Mouse (Mus musculus) testis, postnatal 10 days (tissue): ENCODE measurements around the gene Atg5.

Source experiments
- DNase-seq: peaks from one replicate; pipeline ENCODE4 v3.0.0; 2021; ENCODE audit warnings: low spot score

Gene Atg5

GRCm38 (mm10) chr10:44391509-44392290 is 123.5 kb downstream of the Atg5 start:
- DNase-seq: no peak

GRCm38 (mm10) chr10:44392855-44393254 is 124.7 kb downstream of the Atg5 start:
- DNase-seq: no peak

- no peak for DNase-seq
Observed at GRCm38 (mm10) chr10:44400119-44400518, 132.0 kb downstream of the Atg5 start.

- DNase-seq: no peak
Observed at GRCm38 (mm10) chr10:44400602-44401001, 132.4 kb downstream of the Atg5 start.

- DNase-seq: no peak
Observed at GRCm38 (mm10) chr10:44401600-44401999, 133.4 kb downstream of the Atg5 start.

- no peak for DNase-seq
Observed at GRCm38 (mm10) chr10:44403415-44403814, 135.3 kb downstream of the Atg5 start.

- no peak for DNase-seq
Observed at GRCm38 (mm10) chr10:44409054-44409453, 140.9 kb downstream of the Atg5 start.

- DNase-seq: no peak
Observed at GRCm38 (mm10) chr10:44409958-44410357, 141.8 kb downstream of the Atg5 start.
